Mouse (Mus musculus): ENCODE data around the gene Gnl2. TPM values are rescaled to one million over a fixed set of nuclear protein-coding genes. Genes with fewer than 3 reads are reported as not detected.

Gnl2 gene
- total and polyA plus RNA-seq, 3 experiments, result 65.0 to 139 (median 66.8) TPM

DNA sequence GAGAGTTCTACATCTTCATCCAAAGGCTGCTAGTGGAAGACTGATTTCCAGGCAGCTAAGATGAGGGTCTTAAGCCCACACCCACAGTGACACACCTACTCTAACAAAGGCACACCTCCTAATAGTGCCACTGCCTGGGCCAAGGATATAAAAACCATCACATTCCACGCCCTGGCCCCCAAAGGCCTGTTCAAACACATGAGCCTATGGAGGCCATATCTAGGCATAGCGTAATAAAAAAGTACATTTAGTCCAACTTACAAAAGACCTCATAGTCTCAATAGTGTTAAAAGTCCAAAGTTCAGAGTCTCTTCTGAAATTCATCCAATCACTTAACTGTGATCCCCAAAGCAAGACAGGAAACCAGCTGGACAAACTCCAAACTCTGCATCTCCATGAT is 62.3 kb downstream of the Gnl2 start:
- DNase-seq (ENCODE audit: extremely low read depth), result no peak
- Histone ChIP-seq H3K27ac (ENCODE audit: insufficient read depth, low read depth) (no peak overlapping the region), H3K79me2 (replicated peaks; ENCODE audit: control insufficient read depth, extremely low read depth, insufficient read depth, poor library complexity, severe bottlenecking) (peaks cover 3% of the 10 kb centered on the region; the same call in 1 of the 2 replicates), H3K36me3 (replicated peaks in 1 of 2; ENCODE audit: control insufficient read depth in 1 of 2, insufficient read depth in 1 of 2, low read length in 1 of 2) (peaks cover 29 to 61% of the 10 kb centered on the region in 2 experiments), H3K9me3 (replicated peaks; ENCODE audit: low read length) (peaks cover 4% of the 10 kb centered on the region), H3K4me1 (ENCODE audit: control insufficient read depth in 1 of 2, insufficient read depth in 2 of 2) (peaks cover 2 to 10% of the 10 kb centered on the region in 2 experiments; a peak in 2 of 4 replicates), H3K9ac (ENCODE audit: insufficient read depth, low read depth) (no peak overlapping the region), H3K27me3 (replicated peaks) (no peaks in the 10 kb centered on the region), H3K4me3 (replicated peaks in 1 of 3; ENCODE audit: low read depth in 2 of 3, low read length in 2 of 3, poor library complexity in 1 of 3) (no peak overlapping the region), H3K4me2 (ENCODE audit: insufficient read depth, low read depth, poor library complexity, severe bottlenecking) (no peak overlapping the region)
- dilution Hi-C loops (cut with MboI; ENCODE audit: extremely low pct_ligation_motif_present, extremely low pct_unique_long_range_greater_than_20kb, low sequenced_read_pairs) (no loop called here), in situ Hi-C loops (cut with MboI; ENCODE audit: low pct_ligation_motif_present, low pct_unique_long_range_greater_than_20kb, low sequenced_read_pairs) (no loop called here)
- TF ChIP-seq CHD1 (IDR thresholded peaks at IDR 0.05; ENCODE audit: low read depth, low read length) (no peak), MXI1 (IDR thresholded peaks at IDR 0.05; ENCODE audit: low read depth, low read length) (no peak), USF1 (IDR thresholded peaks at IDR 0.05; ENCODE audit: low read depth, low read length) (no peak), PAX5 (IDR thresholded peaks at IDR 0.05; ENCODE audit: low read length) (no peak), ELF1 (IDR thresholded peaks at IDR 0.05; ENCODE audit: low read depth, low read length) (no peak), EP300 (IDR thresholded peaks at IDR 0.05; ENCODE audit: low read length) (no peak), TBP (conservative IDR thresholded peaks at IDR 0.05; ENCODE audit: low read depth, low read length) (no peak)

DNA sequence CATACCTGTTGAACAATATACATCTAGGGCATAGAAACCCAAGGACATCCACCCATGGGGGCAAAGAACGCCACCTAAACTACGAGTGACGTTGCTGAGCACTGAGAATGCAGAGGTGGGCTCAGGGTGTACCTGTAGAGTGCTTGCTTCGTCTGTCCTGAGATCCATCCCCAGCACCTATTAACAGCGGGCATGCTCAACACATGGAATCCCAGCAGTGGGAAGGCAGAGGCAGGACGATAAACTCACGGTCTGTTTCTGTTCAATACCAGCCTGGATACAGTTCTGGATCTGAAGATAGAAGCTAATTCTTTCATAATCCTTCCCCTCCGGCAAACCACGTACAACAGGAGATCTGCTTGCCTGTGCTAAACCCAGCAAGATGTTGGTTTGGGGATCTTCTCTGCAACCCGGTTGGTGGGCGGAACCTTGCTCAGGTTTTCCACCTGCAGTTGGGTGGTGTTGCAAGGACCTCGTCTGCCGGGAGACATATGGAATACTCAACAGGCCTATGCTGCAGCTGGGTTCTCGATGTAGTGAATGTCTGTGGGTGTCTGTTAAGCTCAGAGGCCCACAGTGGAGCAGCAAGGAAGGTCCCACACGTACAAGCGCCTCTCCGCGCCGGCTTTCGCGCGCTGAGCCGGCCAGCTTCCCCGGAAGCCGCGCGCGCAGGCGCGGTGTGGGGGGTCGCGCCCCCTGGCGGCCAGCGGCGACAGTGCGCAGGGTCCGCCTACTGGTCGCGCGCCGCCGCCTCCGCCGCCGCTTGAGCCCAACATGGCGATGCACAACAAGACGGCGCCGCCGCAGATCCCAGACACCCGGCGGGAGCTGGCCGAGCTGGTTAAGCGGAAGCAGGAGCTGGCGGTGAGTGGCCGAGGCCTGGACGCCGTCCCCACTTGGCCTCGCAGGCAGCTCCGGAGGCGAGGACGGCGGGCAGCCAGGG is 68.3 kb downstream of the Gnl2 start, which contains the start of gene Meaf6:
Meaf6 (plus strand) TSS at position 732 of the 943 bp plus-strand sequence.
- dilution Hi-C loops (cut with MboI; ENCODE audit: extremely low pct_ligation_motif_present, extremely low pct_unique_long_range_greater_than_20kb, low sequenced_read_pairs), result no loop called here
- H3K4me1 ChIP-seq (ENCODE audit: control insufficient read depth in 1 of 2, insufficient read depth in 2 of 2), result peaks cover 2 to 24% of the 10 kb centered on the region in 2 experiments; a peak in 2 of 4 replicates
- H3K27me3 ChIP-seq (replicated peaks), result no peaks in the 10 kb centered on the region
- H3K9ac ChIP-seq (ENCODE audit: insufficient read depth, low read depth), result peak within 1 kb of the TSS; percentile 81
- peak within 1 kb of the TSS; percentile 93 for H3K4me2 ChIP-seq (ENCODE audit: insufficient read depth, low read depth, poor library complexity, severe bottlenecking)
- H3K27ac ChIP-seq (ENCODE audit: insufficient read depth, low read depth), result peak within 1 kb of the TSS; percentile 75
- in situ Hi-C loops (cut with MboI; ENCODE audit: low pct_ligation_motif_present, low pct_unique_long_range_greater_than_20kb, low sequenced_read_pairs), result no loop called here
- peaks cover 4% of the 10 kb centered on the region for H3K9me3 ChIP-seq (replicated peaks; ENCODE audit: low read length)
- H3K36me3 ChIP-seq (replicated peaks in 1 of 2; ENCODE audit: control insufficient read depth in 1 of 2, insufficient read depth in 1 of 2, low read length in 1 of 2), result peaks cover 16 to 45% of the 10 kb centered on the region in 2 experiments
- peaks cover 11% of the 10 kb centered on the region; the same call in 1 of the 2 replicates for H3K79me2 ChIP-seq (replicated peaks; ENCODE audit: control insufficient read depth, extremely low read depth, insufficient read depth, poor library complexity, severe bottlenecking)
- peak within 1 kb of the TSS; percentile 78 to 96 (median 87) for H3K4me3 ChIP-seq (replicated peaks in 1 of 3; ENCODE audit: low read depth in 2 of 3, low read length in 2 of 3, poor library complexity in 1 of 3)
- DNase-seq (ENCODE audit: extremely low read depth), result peak; percentile 78
- TF ChIP-seq IRF4 (IDR thresholded peaks at IDR 0.05; ENCODE audit: low read depth, low read length) (no peak), NRF1 (IDR thresholded peaks at IDR 0.05; ENCODE audit: low read depth, low read length) (peak; percentile 94), POLR2A (IDR thresholded peaks at IDR 0.05; ENCODE audit: low read depth, low read length) (peak; percentile 94), ELF1 (IDR thresholded peaks at IDR 0.05; ENCODE audit: low read depth, low read length) (peak; percentile 92), MAX (IDR thresholded peaks at IDR 0.05; ENCODE audit: low read length) (no peak), SIN3A (IDR thresholded peaks at IDR 0.05; ENCODE audit: low read length) (peak; percentile 89), CHD2 (IDR thresholded peaks at IDR 0.05; ENCODE audit: low read length) (no peak), HCFC1 (IDR thresholded peaks at IDR 0.05; ENCODE audit: low read depth, low read length) (no peak), TBP (conservative IDR thresholded peaks at IDR 0.05; ENCODE audit: low read depth, low read length) (no peak), ZKSCAN1 (IDR thresholded peaks at IDR 0.05; ENCODE audit: borderline replicate concordance, low read depth, low read length) (no peak), MYC (IDR thresholded peaks at IDR 0.05; ENCODE audit: low read depth, low read length) (0 out of 2 replicates have a peak, but pooled peaks have one; percentile 9), BHLHE40 (IDR thresholded peaks at IDR 0.05; ENCODE audit: low read depth, low read length) (no peak), MAFK (IDR thresholded peaks at IDR 0.05; ENCODE audit: insufficient replicate concordance, low read length) (no peak), KAT2A (IDR thresholded peaks at IDR 0.05; ENCODE audit: insufficient replicate concordance, low read length) (0 out of 2 replicates have a peak, but pooled peaks have one; percentile 17), MEF2A (IDR thresholded peaks at IDR 0.05; ENCODE audit: borderline replicate concordance, low read depth, low read length) (0 out of 2 replicates have a peak, but pooled peaks have one; percentile 18), JUND (conservative IDR thresholded peaks at IDR 0.05; ENCODE audit: low read depth, low read length) (no peak), USF1 (IDR thresholded peaks at IDR 0.05; ENCODE audit: low read depth, low read length) (no peak), PAX5 (IDR thresholded peaks at IDR 0.05; ENCODE audit: low read length) (no peak), RAD21 (IDR thresholded peaks at IDR 0.05; ENCODE audit: low read depth, low read length) (no peak; the same call in 1 of the 2 replicates), EP300 (IDR thresholded peaks at IDR 0.05; ENCODE audit: low read length) (no peak), ZNF384 (IDR thresholded peaks at IDR 0.05; ENCODE audit: low read depth, low read length) (no peak), MAZ (IDR thresholded peaks at IDR 0.05; ENCODE audit: low read depth, low read length) (no peak), SMC3 (IDR thresholded peaks at IDR 0.05; ENCODE audit: low read depth, low read length) (no peak), NELFE (IDR thresholded peaks at IDR 0.05; ENCODE audit: low read depth, low read length) (peak; percentile 89), ZMIZ1 (IDR thresholded peaks at IDR 0.05; ENCODE audit: low read depth, low read length) (peak; percentile 53), CHD1 (IDR thresholded peaks at IDR 0.05; ENCODE audit: low read depth, low read length) (no peak), MXI1 (IDR thresholded peaks at IDR 0.05; ENCODE audit: low read depth, low read length) (peak; percentile 84), ETS1 (conservative IDR thresholded peaks at IDR 0.05; ENCODE audit: low read depth, low read length) (no peak), UBTF (IDR thresholded peaks at IDR 0.05; ENCODE audit: low read depth, low read length) (no peak; the same call in 1 of the 2 replicates)
